Mouse (Mus musculus): ENCODE results near the gene Prr12. TPM values are rescaled to one million over a fixed set of nuclear protein-coding genes. Genes with fewer than 3 reads are reported as not detected.

Prr12 gene
- polyA plus RNA-seq, 1 experiment: 14.3 TPM

GRCm38 (mm10) chr7:45082401-45083299 is 30.0 kb upstream of the Prr12 start:
- TF ChIP-seq CTCF (IDR thresholded peaks at IDR 0.05; ENCODE audit: control insufficient read depth, insufficient read depth, low read length): peak; percentile 36; the same call in 1 of the 2 replicates
- TF ChIP-seq POLR2A (IDR thresholded peaks at IDR 0.05; ENCODE audit: borderline replicate concordance, control insufficient read depth, low read depth, low read length): peak; percentile 66; the same call in 1 of the 2 replicates
- under 1% methylated on average over 25 of the region's 25 CpGs for whole genome bisulfite sequencing
- peak overlapping the region; percentile 50 for H3K4me3 ChIP-seq (replicated peaks; ENCODE audit: control insufficient read depth, low read depth, low read length)
- peak overlapping the region; percentile 53 for H3K27ac ChIP-seq (ENCODE audit: control insufficient read depth, insufficient read depth, low read depth, low read length, poor library complexity)
- H3K4me1 ChIP-seq (ENCODE audit: control insufficient read depth, insufficient read depth, low read length): peaks cover 3% of the 10 kb centered on the region; the same call in 1 of the 2 replicates

GRCm38 (mm10) chr7:45081016-45081415 is 28.3 kb upstream of the Prr12 start:
- TF ChIP-seq POLR2A (IDR thresholded peaks at IDR 0.05; ENCODE audit: borderline replicate concordance, control insufficient read depth, low read depth, low read length): no peak
- TF ChIP-seq CTCF (IDR thresholded peaks at IDR 0.05; ENCODE audit: control insufficient read depth, insufficient read depth, low read length): no peak
- H3K27ac ChIP-seq (ENCODE audit: control insufficient read depth, insufficient read depth, low read depth, low read length, poor library complexity): no peak overlapping the region
- H3K4me1 ChIP-seq (ENCODE audit: control insufficient read depth, insufficient read depth, low read length): peaks cover 3% of the 10 kb centered on the region; the same call in 1 of the 2 replicates
- 66% methylated on average over 5 of the region's 5 CpGs for WGBS
- no peak overlapping the region for H3K4me3 ChIP-seq (replicated peaks; ENCODE audit: control insufficient read depth, low read depth, low read length)

GRCm38 (mm10) chr7:45079856-45080255 is 27.2 kb upstream of the Prr12 start:
- no peak for TF ChIP-seq POLR2A (IDR thresholded peaks at IDR 0.05; ENCODE audit: borderline replicate concordance, control insufficient read depth, low read depth, low read length)
- peak; percentile 91 for TF ChIP-seq CTCF (IDR thresholded peaks at IDR 0.05; ENCODE audit: control insufficient read depth, insufficient read depth, low read length)
- 0% methylated on average over 10 of the region's 10 CpGs for WGBS
- H3K4me1 ChIP-seq (ENCODE audit: control insufficient read depth, insufficient read depth, low read length): peaks cover 3% of the 10 kb centered on the region; the same call in 1 of the 2 replicates
- H3K27ac ChIP-seq (ENCODE audit: control insufficient read depth, insufficient read depth, low read depth, low read length, poor library complexity): no peak overlapping the region
- H3K4me3 ChIP-seq (replicated peaks; ENCODE audit: control insufficient read depth, low read depth, low read length): no peak overlapping the region

- H3K4me3 ChIP-seq (replicated peaks; ENCODE audit: control insufficient read depth, low read depth, low read length): no peak overlapping the region
- 34% methylated on average over 9 of the region's 9 CpGs for WGBS
- TF ChIP-seq POLR2A (IDR thresholded peaks at IDR 0.05; ENCODE audit: borderline replicate concordance, control insufficient read depth, low read depth, low read length) (no peak), CTCF (IDR thresholded peaks at IDR 0.05; ENCODE audit: control insufficient read depth, insufficient read depth, low read length) (peak; percentile 81)
- H3K4me1 ChIP-seq (ENCODE audit: control insufficient read depth, insufficient read depth, low read length): peaks cover 3% of the 10 kb centered on the region; the same call in 1 of the 2 replicates
- H3K27ac ChIP-seq (ENCODE audit: control insufficient read depth, insufficient read depth, low read depth, low read length, poor library complexity): no peak overlapping the region
These were observed 25.8 kb upstream of the Prr12 start for GRCm38 (mm10) chr7:45078513-45078912.

GRCm38 (mm10) chr7:45077829-45078228 is 25.1 kb upstream of the Prr12 start:
- Histone ChIP-seq H3K4me3 (replicated peaks; ENCODE audit: control insufficient read depth, low read depth, low read length) (no peak overlapping the region), H3K27ac (ENCODE audit: control insufficient read depth, insufficient read depth, low read depth, low read length, poor library complexity) (no peak overlapping the region), H3K4me1 (ENCODE audit: control insufficient read depth, insufficient read depth, low read length) (peaks cover 2% of the 10 kb centered on the region; the same call in 1 of the 2 replicates)
- TF ChIP-seq POLR2A (IDR thresholded peaks at IDR 0.05; ENCODE audit: borderline replicate concordance, control insufficient read depth, low read depth, low read length) (no peak), CTCF (IDR thresholded peaks at IDR 0.05; ENCODE audit: control insufficient read depth, insufficient read depth, low read length) (no peak)
- 87% methylated on average over 2 of the region's 2 CpGs for WGBS

- TF ChIP-seq POLR2A (IDR thresholded peaks at IDR 0.05; ENCODE audit: borderline replicate concordance, control insufficient read depth, low read depth, low read length): no peak
- no peak for TF ChIP-seq CTCF (IDR thresholded peaks at IDR 0.05; ENCODE audit: control insufficient read depth, insufficient read depth, low read length)
- WGBS: 91% methylated on average over 14 of the region's 14 CpGs
- no peak overlapping the region for H3K4me3 ChIP-seq (replicated peaks; ENCODE audit: control insufficient read depth, low read depth, low read length)
- H3K4me1 ChIP-seq (ENCODE audit: control insufficient read depth, insufficient read depth, low read length): no peaks in the 10 kb centered on the region; the same call in 1 of the 2 replicates
- no peak overlapping the region for H3K27ac ChIP-seq (ENCODE audit: control insufficient read depth, insufficient read depth, low read depth, low read length, poor library complexity)
These were observed 24.6 kb upstream of the Prr12 start for GRCm38 (mm10) chr7:45077322-45077721.

GRCm38 (mm10) chr7:45076501-45076900 is 23.8 kb upstream of the Prr12 start:
- H3K4me3 ChIP-seq (replicated peaks; ENCODE audit: control insufficient read depth, low read depth, low read length): no peak overlapping the region
- H3K27ac ChIP-seq (ENCODE audit: control insufficient read depth, insufficient read depth, low read depth, low read length, poor library complexity): no peak overlapping the region
- 94% methylated on average over 30 of the region's 30 CpGs for WGBS
- H3K4me1 ChIP-seq (ENCODE audit: control insufficient read depth, insufficient read depth, low read length): no peaks in the 10 kb centered on the region; the same call in 1 of the 2 replicates
- no peak for TF ChIP-seq CTCF (IDR thresholded peaks at IDR 0.05; ENCODE audit: control insufficient read depth, insufficient read depth, low read length)
- no peak for TF ChIP-seq POLR2A (IDR thresholded peaks at IDR 0.05; ENCODE audit: borderline replicate concordance, control insufficient read depth, low read depth, low read length)

- WGBS: 87% methylated on average over 4 of the region's 4 CpGs
- TF ChIP-seq POLR2A (IDR thresholded peaks at IDR 0.05; ENCODE audit: borderline replicate concordance, control insufficient read depth, low read depth, low read length): no peak
- no peak for TF ChIP-seq CTCF (IDR thresholded peaks at IDR 0.05; ENCODE audit: control insufficient read depth, insufficient read depth, low read length)
- Histone ChIP-seq H3K27ac (ENCODE audit: control insufficient read depth, insufficient read depth, low read depth, low read length, poor library complexity) (no peak overlapping the region), H3K4me1 (ENCODE audit: control insufficient read depth, insufficient read depth, low read length) (no peaks in the 10 kb centered on the region), H3K4me3 (replicated peaks; ENCODE audit: control insufficient read depth, low read depth, low read length) (no peak overlapping the region)
These were observed 22.7 kb upstream of the Prr12 start for GRCm38 (mm10) chr7:45075405-45075804.
